Mouse (Mus musculus): ENCODE data around the gene Krt39.

Gene Krt39

DNA sequence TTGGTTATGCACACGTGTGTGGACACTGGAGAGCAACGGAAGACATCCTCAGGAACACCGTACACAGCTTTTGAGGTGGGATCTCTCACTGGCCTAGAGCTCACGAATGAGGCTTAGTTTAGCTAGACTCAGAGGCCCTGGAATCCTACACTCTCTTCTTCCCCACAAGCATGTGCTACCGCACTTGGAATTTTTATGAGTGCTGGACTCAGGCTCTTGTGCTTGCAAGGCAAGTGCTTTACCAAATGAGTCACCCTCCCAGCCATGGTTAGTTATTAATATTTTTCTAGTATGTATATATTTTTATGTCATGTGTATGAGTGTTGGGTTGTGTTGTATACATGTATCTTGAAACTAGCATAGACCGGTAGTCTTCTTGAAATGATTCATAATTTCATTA is 49.2 kb downstream of the Krt39 start:
- no peak for DNase-seq (ENCODE audit: low spot score in 2 of 2)

DNA sequence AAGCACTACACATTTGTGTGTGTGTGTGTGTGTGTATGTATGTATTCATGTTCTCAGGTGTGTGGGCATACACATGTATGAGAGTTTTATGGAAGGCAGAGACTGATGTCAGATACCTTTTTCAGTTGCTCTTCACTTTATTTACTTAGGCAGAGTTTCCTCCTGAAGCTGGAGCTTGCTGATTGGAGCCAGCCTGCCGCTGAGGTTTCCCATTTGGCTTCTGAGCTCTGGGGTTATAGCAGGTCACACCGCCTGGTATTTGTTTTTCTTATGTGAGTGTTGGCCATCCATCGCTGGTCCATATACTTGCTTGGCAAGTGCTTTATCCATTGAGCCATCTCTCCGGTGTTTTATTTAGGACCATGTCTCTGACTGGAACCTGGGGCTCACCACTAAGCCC is 51.9 kb downstream of the Krt39 start:
- DNase-seq (ENCODE audit: low spot score in 2 of 2), result no peak

DNA sequence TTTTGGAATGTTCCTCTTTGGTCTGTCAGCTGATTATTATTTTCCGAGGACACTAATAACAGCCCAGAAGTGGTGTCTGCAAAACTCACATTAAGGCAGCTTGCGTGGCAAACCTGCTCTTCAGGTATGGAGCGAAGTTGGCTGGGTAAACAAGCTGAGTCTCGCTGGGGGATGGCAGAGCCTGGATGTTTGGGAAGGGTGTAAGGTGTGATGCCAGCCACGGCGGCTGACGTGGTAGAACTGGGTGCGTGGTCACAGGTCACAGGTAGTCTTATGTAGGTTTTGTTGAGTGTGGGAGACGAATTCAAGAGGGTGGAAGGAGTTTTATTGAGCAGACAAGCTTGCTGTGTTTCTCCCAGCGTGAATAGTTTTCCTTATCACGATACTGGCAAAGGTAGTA is 52.6 kb downstream of the Krt39 start:
- no peak for DNase-seq (ENCODE audit: low spot score in 2 of 2)

DNA sequence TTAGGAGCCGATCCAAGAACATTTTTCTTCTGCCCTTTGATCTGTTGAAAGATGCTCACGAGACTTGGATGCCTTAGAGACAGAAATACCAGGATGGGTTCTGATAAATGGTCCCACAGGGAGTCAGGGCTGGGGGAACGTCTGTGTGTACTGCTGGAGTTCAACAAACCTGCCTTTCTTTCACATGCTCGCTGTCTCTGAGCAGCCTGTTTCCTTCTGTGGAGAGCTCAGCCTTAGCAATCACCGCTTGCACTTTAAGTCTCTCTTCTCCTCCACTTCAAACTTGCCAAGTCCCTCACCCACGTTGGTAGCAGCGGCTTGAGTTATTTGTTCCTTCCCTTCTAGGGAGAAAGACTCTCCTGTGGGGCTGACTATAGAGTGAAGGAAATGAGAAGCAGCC is 54.8 kb downstream of the Krt39 start:
- DNase-seq (ENCODE audit: low spot score in 2 of 2), result peak; percentile 46 to 63

DNA sequence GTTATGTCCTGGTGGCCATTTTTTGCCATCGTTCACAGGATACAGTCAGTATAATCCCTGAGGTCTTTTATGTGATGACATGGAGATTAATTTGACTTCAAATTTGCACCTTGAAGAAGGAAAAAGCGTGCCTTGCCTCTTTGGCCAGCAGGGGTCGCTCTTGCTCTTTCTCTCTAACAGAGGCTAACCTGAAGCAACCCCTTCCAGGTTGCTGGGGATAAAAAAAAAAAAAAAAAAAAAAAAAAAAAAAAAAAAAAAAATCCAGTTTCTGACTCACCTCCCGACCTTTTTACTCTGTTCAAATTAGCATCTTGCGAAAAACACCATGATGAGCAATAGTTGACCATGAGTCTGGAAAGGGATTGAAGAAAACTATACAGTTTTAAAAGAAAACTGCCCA is 56.3 kb downstream of the Krt39 start:
- peak; percentile 87 to 90 for DNase-seq (ENCODE audit: low spot score in 2 of 2)

All from right cerebral cortex, adult 2 months (tissue).